Mouse (Mus musculus): ENCODE results near the gene Glrx5. TPM values are rescaled to one million over a fixed set of nuclear protein-coding genes. Genes with fewer than 3 reads are reported as not detected.

The Glrx5 gene
- polyA plus RNA-seq, 1 experiment from 2014 or later = 146 TPM

DNA sequence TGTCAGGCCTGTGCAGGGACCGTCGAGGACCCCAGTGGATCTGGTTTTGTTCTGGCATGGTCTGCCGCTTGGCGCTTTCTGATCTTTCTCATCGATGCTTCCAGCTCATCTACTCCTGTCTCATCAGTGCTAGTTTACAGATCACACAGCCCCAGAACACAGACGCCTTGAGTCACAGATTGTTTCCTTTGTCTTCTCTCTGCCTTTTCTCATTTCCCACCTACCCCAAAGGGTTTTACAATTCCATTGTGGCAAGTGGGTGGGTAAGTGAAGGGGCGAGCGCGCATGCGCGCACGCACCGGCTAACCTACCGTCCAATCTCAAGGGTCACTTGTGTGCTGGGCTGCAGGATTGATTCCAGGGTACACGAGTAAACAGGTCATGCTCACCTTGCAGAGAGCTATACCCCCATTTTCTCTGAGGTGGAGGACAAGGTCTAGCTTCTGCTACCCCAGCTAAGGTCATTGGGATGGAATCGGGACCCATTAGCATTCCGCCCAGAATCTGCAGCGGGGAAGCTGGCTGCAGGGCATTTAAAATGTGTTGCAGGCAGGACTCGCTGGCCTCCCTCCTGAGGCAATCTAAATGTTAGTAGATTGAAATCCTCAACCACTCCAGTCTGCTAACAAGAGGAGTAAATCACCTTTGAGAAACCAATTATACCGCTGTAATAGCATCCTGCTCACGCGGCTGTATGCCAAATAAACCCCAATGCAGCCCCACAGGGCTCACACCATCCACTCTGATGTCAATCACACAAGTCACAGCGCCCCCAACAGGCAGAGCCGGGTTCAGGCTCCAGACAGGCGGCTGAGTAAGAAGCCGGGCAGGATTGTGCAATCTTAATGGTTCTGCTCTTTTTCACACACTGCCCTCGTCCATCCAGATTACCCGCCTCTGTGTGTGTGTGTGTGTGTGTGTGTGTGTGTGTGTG, 31.0 kb downstream of the Glrx5 start:
- WGBS = 41% methylated on average over 28 of the region's 28 CpGs
- no peaks in the 10 kb centered on the region for H3K9me3 ChIP-seq
- H3K4me1 ChIP-seq = peaks cover 10% of the 10 kb centered on the region
- no peak overlapping the region for H3K4me2 ChIP-seq (replicated peaks)
- no peak for ATAC-seq (ENCODE audit: low FRiP score, low read depth)
- no peaks in the 10 kb centered on the region for H3K36me3 ChIP-seq
- H3K27me3 ChIP-seq = no peaks in the 10 kb centered on the region
- H3K4me3 ChIP-seq = no peak overlapping the region
- 0 out of 2 replicates have a peak overlapping the region, but pooled peaks have one; percentile 14 for H3K9ac ChIP-seq
- no peak overlapping the region for H3K27ac ChIP-seq

DNA sequence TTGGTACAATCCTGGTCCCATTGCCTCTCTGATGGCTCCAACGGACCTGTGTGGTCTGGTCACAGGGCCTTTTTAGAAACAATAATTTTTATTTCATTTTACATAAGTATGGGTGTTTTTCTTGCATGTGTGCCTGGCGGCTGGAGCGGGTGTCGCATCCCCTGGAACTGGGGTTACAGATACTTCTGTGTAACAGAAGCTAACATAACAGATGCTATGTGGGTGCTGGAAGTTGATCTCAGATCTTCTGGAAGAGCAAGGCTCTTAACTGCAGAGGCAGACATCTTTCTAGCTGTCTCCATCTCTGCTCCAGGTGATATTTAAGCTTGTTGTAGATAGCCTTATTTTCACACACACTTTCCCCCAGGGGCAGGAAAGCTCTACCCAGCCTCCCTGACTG, 31.7 kb downstream of the Glrx5 start:
- Histone ChIP-seq H3K9me3 (no peaks in the 10 kb centered on the region), H3K36me3 (no peaks in the 10 kb centered on the region), H3K4me1 (peaks cover 10% of the 10 kb centered on the region), H3K27ac (no peak overlapping the region), H3K4me2 (replicated peaks) (no peak overlapping the region), H3K9ac (no peak overlapping the region), H3K27me3 (no peaks in the 10 kb centered on the region), H3K4me3 (no peak overlapping the region)
- no peak for ATAC-seq (ENCODE audit: low FRiP score, low read depth)
- WGBS = 81% methylated on average over 4 of the region's 4 CpGs

DNA sequence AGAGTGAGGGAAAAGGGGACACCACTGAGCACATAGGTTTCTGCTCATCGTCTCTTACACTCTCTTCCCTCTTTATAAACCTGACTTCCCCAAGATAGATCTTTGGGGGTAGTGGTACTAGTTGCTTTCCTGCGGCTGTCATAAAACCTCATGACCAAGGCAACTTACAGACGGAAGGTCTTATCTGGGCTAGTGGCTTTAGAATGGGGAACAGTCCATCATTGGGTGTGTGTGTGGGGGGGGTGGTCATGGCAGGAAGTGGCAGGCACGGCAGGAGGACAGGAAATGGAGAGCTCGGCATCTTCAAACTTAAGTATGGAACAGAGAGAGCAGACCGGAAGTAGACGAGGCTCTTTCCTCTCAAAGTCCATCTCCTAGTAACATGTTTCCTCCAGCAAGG, 32.6 kb downstream of the Glrx5 start:
- no peaks in the 10 kb centered on the region for H3K9me3 ChIP-seq
- H3K9ac ChIP-seq = no peak overlapping the region
- 89% methylated on average over 7 of the region's 7 CpGs for WGBS
- no peak overlapping the region for H3K27ac ChIP-seq
- H3K27me3 ChIP-seq = no peaks in the 10 kb centered on the region
- no peak for ATAC-seq (ENCODE audit: low FRiP score, low read depth)
- no peaks in the 10 kb centered on the region for H3K36me3 ChIP-seq
- no peak overlapping the region for H3K4me2 ChIP-seq (replicated peaks)
- H3K4me1 ChIP-seq = peaks cover 10% of the 10 kb centered on the region
- H3K4me3 ChIP-seq = no peak overlapping the region

DNA sequence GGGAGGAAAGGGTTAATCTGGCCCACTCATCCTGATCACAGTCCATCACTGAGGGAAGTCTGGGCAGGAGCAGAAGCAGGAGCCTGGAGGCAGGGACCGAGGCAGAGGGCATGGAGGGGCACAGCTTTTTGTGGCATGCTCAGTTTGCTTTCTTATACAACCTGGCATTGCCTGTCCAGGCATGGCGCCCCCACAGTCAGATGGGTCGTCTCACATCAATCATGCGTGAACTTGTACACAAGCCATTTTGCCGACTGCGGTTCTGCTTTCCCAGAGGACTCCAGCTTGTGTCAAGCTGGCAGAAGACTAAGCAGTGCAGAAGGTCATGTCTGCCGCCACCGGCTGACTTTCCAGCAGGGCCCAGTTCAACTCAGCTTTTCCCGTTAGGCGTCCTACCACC, 34.0 kb downstream of the Glrx5 start:
- Histone ChIP-seq H3K4me2 (replicated peaks) (no peak overlapping the region), H3K9ac (no peak overlapping the region), H3K27ac (no peak overlapping the region), H3K9me3 (no peaks in the 10 kb centered on the region), H3K27me3 (no peaks in the 10 kb centered on the region), H3K36me3 (no peaks in the 10 kb centered on the region), H3K4me3 (no peak overlapping the region), H3K4me1 (peaks cover 12% of the 10 kb centered on the region)
- no peak for ATAC-seq (ENCODE audit: low FRiP score, low read depth)
- 72% methylated on average over 10 of the region's 10 CpGs for WGBS

DNA sequence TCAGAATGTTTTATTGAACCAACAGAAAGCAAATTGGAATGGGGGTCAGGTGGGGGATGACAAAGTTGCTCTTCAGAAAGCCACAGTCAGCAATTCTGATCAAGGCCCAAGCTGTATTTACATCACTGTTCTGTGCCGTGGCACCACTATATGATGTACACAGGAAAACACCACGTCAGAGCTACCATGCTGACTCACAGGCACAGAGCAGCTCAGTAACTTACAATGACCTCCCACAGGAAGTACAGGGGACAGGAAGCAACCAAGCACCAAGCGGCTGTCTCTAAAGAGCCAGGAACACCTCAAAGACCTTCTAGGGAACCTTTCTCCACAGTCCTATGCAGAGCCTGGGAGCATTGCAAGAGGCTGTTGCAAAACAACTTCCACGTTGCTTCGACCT, 36.4 kb downstream of the Glrx5 start:
- WGBS = 81% methylated on average over 5 of the region's 5 CpGs
- Histone ChIP-seq H3K4me2 (replicated peaks) (no peak overlapping the region), H3K4me1 (peaks cover 10% of the 10 kb centered on the region), H3K9me3 (no peaks in the 10 kb centered on the region), H3K27ac (no peak overlapping the region), H3K27me3 (no peaks in the 10 kb centered on the region), H3K4me3 (no peak overlapping the region), H3K9ac (no peak overlapping the region), H3K36me3 (no peaks in the 10 kb centered on the region)
- ATAC-seq (ENCODE audit: low FRiP score, low read depth) = no peak

DNA sequence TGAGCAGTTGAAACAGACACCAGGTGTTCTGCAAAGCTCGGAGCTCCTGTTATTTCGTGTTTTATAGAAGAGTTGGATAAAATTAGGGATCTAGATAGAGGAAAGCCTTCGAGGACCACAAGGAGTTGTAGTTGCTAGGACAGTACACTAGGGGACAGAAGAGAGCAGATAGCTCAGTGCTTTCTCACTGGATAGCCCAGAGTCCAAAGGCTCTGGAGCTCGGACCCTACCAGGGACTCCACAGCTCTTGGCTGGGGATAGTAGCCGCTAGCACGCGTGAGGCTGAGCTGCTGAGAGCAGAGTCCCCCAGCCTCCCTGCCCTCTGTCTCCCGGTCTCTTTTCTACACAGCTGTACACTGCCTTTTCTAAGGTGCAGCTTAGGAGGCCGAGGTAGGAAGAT, 41.2 kb downstream of the Glrx5 start:
- Histone ChIP-seq H3K27me3 (no peaks in the 10 kb centered on the region), H3K4me1 (0 out of 2 replicates have a peak, but pooled peaks cover 5% of the 10 kb centered on the region), H3K9me3 (no peaks in the 10 kb centered on the region), H3K36me3 (no peaks in the 10 kb centered on the region), H3K4me3 (no peak overlapping the region), H3K27ac (no peak overlapping the region), H3K4me2 (replicated peaks) (no peak overlapping the region), H3K9ac (no peak overlapping the region)
- WGBS = 39% methylated on average over 9 of the region's 9 CpGs
- ATAC-seq (ENCODE audit: low FRiP score, low read depth) = no peak

DNA sequence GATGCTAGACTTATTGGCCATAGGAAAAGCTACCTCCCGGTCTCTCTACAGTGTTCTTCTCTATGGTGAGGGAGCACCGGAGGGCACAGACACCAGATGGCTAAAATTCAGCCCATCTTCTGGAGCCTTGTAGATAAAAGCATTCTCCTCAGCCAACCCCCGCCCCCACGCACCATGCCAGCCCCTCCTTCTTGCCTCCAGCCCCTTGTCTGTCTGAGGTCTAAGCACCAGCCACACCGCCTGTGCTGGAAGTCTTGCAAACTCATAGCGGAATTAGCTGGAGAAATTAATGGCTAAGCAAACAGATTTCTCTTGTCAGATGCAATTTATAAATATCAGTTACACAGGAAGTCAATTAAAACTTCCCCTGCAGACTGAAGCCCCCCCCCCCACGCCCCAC, 43.0 kb downstream of the Glrx5 start:
- H3K4me2 ChIP-seq (replicated peaks) = no peak overlapping the region
- ATAC-seq (ENCODE audit: low FRiP score, low read depth) = no peak
- no peaks in the 10 kb centered on the region for H3K36me3 ChIP-seq
- no peak overlapping the region for H3K9ac ChIP-seq
- no peaks in the 10 kb centered on the region for H3K9me3 ChIP-seq
- 0 out of 2 replicates have a peak, but pooled peaks cover 5% of the 10 kb centered on the region for H3K4me1 ChIP-seq
- H3K27me3 ChIP-seq = no peaks in the 10 kb centered on the region
- H3K4me3 ChIP-seq = no peak overlapping the region
- WGBS = 56% methylated on average over 7 of the region's 7 CpGs
- H3K27ac ChIP-seq = no peak overlapping the region

DNA sequence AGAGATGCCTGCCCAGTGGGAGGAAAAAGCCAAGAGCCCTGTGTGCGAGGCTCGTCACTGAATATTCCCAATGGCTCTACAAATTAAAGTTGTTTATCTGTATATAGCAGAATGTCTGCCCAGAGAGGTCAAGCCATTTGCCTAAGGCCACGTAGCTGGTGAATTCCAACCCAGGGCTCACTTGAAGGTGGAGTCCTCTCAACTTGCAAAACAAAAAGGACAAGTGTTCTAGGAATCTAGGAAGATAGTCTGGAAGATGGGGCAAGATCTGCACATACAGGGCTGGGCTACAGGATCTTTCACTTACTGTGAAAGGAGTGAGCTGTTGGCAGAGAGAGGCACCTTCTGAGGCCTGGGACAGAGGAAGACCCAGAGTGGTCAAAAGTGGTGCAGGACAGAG, 44.0 kb downstream of the Glrx5 start:
- H3K4me2 ChIP-seq (replicated peaks) = no peak overlapping the region
- no peak overlapping the region for H3K9ac ChIP-seq
- WGBS = 84% methylated on average over 3 of the region's 3 CpGs
- no peak overlapping the region for H3K27ac ChIP-seq
- H3K27me3 ChIP-seq = no peaks in the 10 kb centered on the region
- H3K9me3 ChIP-seq = no peaks in the 10 kb centered on the region
- ATAC-seq (ENCODE audit: low FRiP score, low read depth) = no peak
- H3K36me3 ChIP-seq = no peaks in the 10 kb centered on the region
- H3K4me3 ChIP-seq = no peak overlapping the region
- 0 out of 2 replicates have a peak, but pooled peaks cover 2% of the 10 kb centered on the region for H3K4me1 ChIP-seq

DNA sequence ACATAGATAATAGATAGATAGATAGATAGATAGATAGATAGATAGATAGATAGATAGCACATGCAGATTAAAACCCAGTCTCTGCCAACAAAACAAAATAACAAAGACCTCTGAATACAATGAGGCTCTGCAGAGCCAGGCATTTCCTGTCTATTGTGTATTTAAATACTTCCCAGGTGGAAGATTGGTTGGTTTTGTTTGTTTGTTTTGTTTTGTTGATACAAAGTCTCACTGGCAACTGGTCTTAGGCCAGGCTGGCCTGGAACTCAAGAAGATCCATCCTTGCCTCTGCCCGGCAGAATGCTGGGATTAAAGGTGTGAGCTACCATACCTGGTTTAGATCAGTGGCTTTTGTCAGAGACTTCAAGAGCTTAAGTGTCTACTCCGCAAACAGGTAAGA, 44.7 kb downstream of the Glrx5 start:
- Histone ChIP-seq H3K9me3 (no peaks in the 10 kb centered on the region), H3K36me3 (no peaks in the 10 kb centered on the region), H3K4me2 (replicated peaks) (no peak overlapping the region), H3K27me3 (no peaks in the 10 kb centered on the region), H3K4me3 (no peak overlapping the region), H3K9ac (no peak overlapping the region), H3K27ac (no peak overlapping the region), H3K4me1 (0 out of 2 replicates have a peak, but pooled peaks cover 2% of the 10 kb centered on the region)
- ATAC-seq (ENCODE audit: low FRiP score, low read depth) = no peak
- 77% methylated on average over 2 of the region's 2 CpGs for WGBS

DNA sequence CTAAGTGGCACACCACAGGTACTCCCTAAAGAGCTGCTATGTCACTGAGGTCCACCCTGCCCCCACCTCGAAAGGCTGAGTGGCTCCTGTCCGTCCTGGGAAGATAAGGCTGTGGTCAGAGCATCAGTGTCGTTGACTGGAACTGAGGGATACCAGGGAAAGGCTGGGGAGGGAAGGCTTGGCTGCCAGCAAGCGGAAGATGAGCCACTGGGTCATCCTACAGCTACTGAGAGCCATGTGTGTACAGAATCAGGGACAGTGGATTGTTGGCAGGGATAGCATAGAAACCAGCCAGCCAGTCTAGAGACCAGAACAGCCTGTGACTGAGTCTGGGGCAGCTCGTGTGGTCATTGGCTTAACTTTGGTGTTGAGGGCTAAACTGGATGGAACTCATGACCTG, 51.7 kb downstream of the Glrx5 start:
- 72% methylated on average over 5 of the region's 5 CpGs for WGBS
- H3K27me3 ChIP-seq = no peaks in the 10 kb centered on the region

DNA sequence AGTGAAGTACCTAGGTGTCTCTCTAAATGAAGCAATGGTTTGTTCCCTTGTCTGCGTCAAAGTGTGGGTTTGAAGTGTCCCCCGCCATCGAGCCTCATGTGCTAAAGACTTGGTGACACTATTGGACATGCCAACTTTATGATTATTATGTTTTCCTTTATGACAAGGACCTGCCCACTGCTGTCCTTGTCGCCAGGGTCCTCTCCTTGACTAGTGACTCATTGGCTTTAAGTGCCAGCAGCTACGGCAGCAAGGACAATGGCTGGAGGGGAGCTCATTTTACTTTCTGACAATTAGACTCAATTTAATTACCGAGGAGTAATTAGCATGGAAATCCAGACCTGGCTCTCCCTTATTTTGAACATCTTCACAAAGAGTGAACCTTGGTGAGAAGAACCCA, 52.3 kb downstream of the Glrx5 start:
- WGBS = 83% methylated on average over 6 of the region's 6 CpGs
- H3K4me1 ChIP-seq = no peaks in the 10 kb centered on the region
- no peak overlapping the region for H3K4me3 ChIP-seq
- H3K27me3 ChIP-seq = no peaks in the 10 kb centered on the region
- H3K36me3 ChIP-seq = no peaks in the 10 kb centered on the region
- H3K4me2 ChIP-seq (replicated peaks) = no peak overlapping the region
- no peak overlapping the region for H3K9ac ChIP-seq
- no peak for ATAC-seq (ENCODE audit: low FRiP score, low read depth)
- no peak overlapping the region for H3K27ac ChIP-seq
- H3K9me3 ChIP-seq = no peaks in the 10 kb centered on the region

More for the DNA sequence above, 51.7 kb downstream of the Glrx5 start:
- no peak overlapping the region for H3K4me3 ChIP-seq
- no peaks in the 10 kb centered on the region for H3K36me3 ChIP-seq
- no peaks in the 10 kb centered on the region for H3K9me3 ChIP-seq
- H3K4me2 ChIP-seq (replicated peaks) = no peak overlapping the region
- no peak overlapping the region for H3K27ac ChIP-seq
- no peak overlapping the region for H3K9ac ChIP-seq
- no peak for ATAC-seq (ENCODE audit: low FRiP score, low read depth)
- H3K4me1 ChIP-seq = no peaks in the 10 kb centered on the region

DNA sequence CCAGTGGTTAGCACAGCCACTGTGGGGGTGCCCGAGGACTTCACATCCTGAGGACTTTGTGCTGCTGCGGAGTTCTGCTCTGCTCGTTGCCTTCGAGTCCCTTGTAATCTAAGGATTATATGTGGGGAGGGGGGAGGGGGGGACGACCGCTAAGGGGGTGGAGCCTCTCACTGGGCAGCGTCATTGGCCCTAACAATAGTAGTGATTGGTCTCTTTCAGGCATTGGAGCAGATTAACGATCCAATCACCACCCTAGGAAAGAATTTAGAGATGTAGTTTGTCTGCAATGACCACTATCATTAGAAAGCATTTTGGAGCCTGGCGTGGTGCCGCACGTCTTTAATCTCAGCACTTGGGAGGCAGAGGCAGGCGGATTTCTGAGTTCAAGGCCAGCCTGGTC, 52.8 kb downstream of the Glrx5 start:
- Histone ChIP-seq H3K27ac (no peak overlapping the region), H3K4me1 (no peaks in the 10 kb centered on the region), H3K36me3 (no peaks in the 10 kb centered on the region), H3K4me3 (no peak overlapping the region), H3K9ac (no peak overlapping the region), H3K4me2 (replicated peaks) (no peak overlapping the region), H3K9me3 (no peaks in the 10 kb centered on the region), H3K27me3 (no peaks in the 10 kb centered on the region)
- ATAC-seq (ENCODE audit: low FRiP score, low read depth) = no peak
- 77% methylated on average over 12 of the region's 12 CpGs for WGBS

DNA sequence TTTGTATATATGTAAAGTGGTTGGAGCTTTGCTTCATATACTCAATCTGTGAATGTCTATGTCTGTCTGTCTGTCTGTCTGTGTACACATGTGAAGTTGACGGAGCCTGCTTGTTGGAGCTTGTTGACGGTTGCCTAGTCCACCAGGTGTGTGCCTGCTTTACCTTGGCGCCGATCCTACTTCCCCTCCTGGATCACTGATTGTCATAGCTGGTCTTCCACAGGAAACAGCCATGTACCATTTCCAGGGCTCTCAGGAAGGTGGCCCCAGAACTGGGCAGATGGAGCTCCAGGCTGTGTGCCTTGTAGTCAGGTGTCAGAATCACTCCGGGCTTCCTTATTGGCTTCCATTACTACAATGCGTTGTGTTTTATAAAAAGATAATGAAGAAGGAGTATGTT, 54.3 kb downstream of the Glrx5 start:
- Histone ChIP-seq H3K27me3 (no peaks in the 10 kb centered on the region), H3K4me1 (no peaks in the 10 kb centered on the region), H3K9ac (no peak overlapping the region), H3K9me3 (0 out of 2 replicates have a peak, but pooled peaks cover 4% of the 10 kb centered on the region), H3K4me3 (no peak overlapping the region), H3K27ac (no peak overlapping the region), H3K36me3 (no peaks in the 10 kb centered on the region), H3K4me2 (replicated peaks) (no peak overlapping the region)
- ATAC-seq (ENCODE audit: low FRiP score, low read depth) = no peak
- 90% methylated on average over 6 of the region's 6 CpGs for WGBS

All from limb, embryonic 13.5 days (tissue).